Mouse (Mus musculus) CH12.LX (cell line): Measurements from ENCODE around the gene Isg20l2. TPM values are rescaled to one million over a fixed set of nuclear protein-coding genes. Genes with fewer than 3 reads are reported as not detected.
A peak's percentile ranks its signal among the peaks of the same experiment; 100 is the strongest.
"Not testable (repeated sequence)": the region's sequence is repeated elsewhere in the genome, so short reads cannot be mapped to it uniquely, and the experiment has no call there.

ENCODE experiments used
- DNase-seq: peaks from one replicate; pipeline ENCODE4 v3.0.0-alpha.2; 2013; ENCODE audit errors: extremely low read depth
- H3K27ac ChIP-seq: 2 replicates; pipeline ENCODE4 v1.5.1; 2012; ENCODE audit warnings: low read depth, mild to moderate bottlenecking, control low read depth, moderate library complexity; ENCODE audit not compliant: insufficient read depth
- H3K27me3 ChIP-seq: replicated peaks from 2 replicates; pipeline ENCODE3; 2012; ENCODE audit warnings: inconsistent platforms
- H3K36me3 ChIP-seq, 2 experiments: replicated peaks in 1 of 2; 2 replicates each; pipeline versions ENCODE3 to v1.6.1; 2012; ENCODE audit warnings: inconsistent platforms in 1 of 2, low read length in 1 of 2, mild to moderate bottlenecking in 1 of 2, mixed read lengths in 1 of 2, moderate library complexity in 1 of 2; ENCODE audit not compliant: control insufficient read depth in 1 of 2, insufficient read depth in 1 of 2
- H3K4me1 ChIP-seq, 2 experiments: 2 replicates each; pipeline ENCODE4 v1.6.1; 2012; ENCODE audit warnings: inconsistent platforms in 1 of 2, moderate library complexity in 1 of 2; ENCODE audit not compliant: insufficient read depth in 2 of 2, control insufficient read depth in 1 of 2
- H3K4me2 ChIP-seq: 2 replicates; pipeline ENCODE4 v1.6.1; 2012; ENCODE audit warnings: low read depth, mild to moderate bottlenecking, control low read depth; ENCODE audit not compliant: poor library complexity, insufficient read depth, severe bottlenecking
- H3K4me3 ChIP-seq, 3 experiments: fragments of 150-350 bp in 1 of 3; sonication (generic) in 1 of 3; replicated peaks in 1 of 3; 2 replicates each; pipeline versions ENCODE3 to v1.5.1; 2011 to 2012; ENCODE audit warnings: low read depth in 2 of 3, low read length in 2 of 3, mild to moderate bottlenecking in 2 of 3, moderate library complexity in 2 of 3, control low read depth in 1 of 3, improper control_type of control experiment in 1 of 3, inconsistent platforms in 1 of 3, mixed read lengths in 1 of 3; ENCODE audit not compliant: poor library complexity in 1 of 3
- H3K79me2 ChIP-seq: replicated peaks from 2 replicates; pipeline ENCODE4 v1.6.1; 2012; ENCODE audit warnings: mild to moderate bottlenecking, moderate library complexity; ENCODE audit not compliant: control insufficient read depth, poor library complexity, insufficient read depth, severe bottlenecking; ENCODE audit errors: extremely low read depth
- H3K9ac ChIP-seq: 2 replicates; pipeline ENCODE4 v1.6.1; 2012; ENCODE audit warnings: low read depth, mild to moderate bottlenecking, control low read depth, moderate library complexity; ENCODE audit not compliant: insufficient read depth
- H3K9me3 ChIP-seq: replicated peaks from 2 replicates; pipeline ENCODE3; 2012; ENCODE audit warnings: low read length, inconsistent platforms, mixed read lengths
- CTCF ChIP-seq, 2 experiments: IDR thresholded peaks in 1 of 2; conservative IDR thresholded peaks in 1 of 2; 2 replicates each; pipeline ENCODE4 v1.5.1; 2011 to 2012; ENCODE audit warnings: low read depth in 2 of 2, low read length in 2 of 2, improper control_type of control experiment in 1 of 2, inconsistent platforms in 1 of 2, mild to moderate bottlenecking in 1 of 2, moderate library complexity in 1 of 2
- ELF1 ChIP-seq: IDR thresholded peaks from 2 replicates; pipeline ENCODE4 v1.6.1; 2014; ENCODE audit warnings: low read depth, mild to moderate bottlenecking, inconsistent platforms, low read length, improper control_type of control experiment
- HCFC1 ChIP-seq: IDR thresholded peaks from 2 replicates; pipeline ENCODE4 v1.6.1; 2012; ENCODE audit warnings: low read depth, mild to moderate bottlenecking, inconsistent platforms, low read length, improper control_type of control experiment
- MAFK ChIP-seq: IDR thresholded peaks from 2 replicates; pipeline ENCODE4 v1.6.1; 2011; ENCODE audit warnings: low read length, improper control_type of control experiment; ENCODE audit not compliant: insufficient replicate concordance
- MAX ChIP-seq: IDR thresholded peaks from 2 replicates; pipeline ENCODE4 v1.6.1; 2011; ENCODE audit warnings: low read length, improper control_type of control experiment
- MXI1 ChIP-seq: IDR thresholded peaks from 2 replicates; pipeline ENCODE4 v1.6.1; 2011; ENCODE audit warnings: mild to moderate bottlenecking, low read depth, low read length, improper control_type of control experiment
- MYC ChIP-seq: IDR thresholded peaks from 2 replicates; pipeline ENCODE4 v1.6.1; 2011; ENCODE audit warnings: low read depth, mild to moderate bottlenecking, improper control_type of control experiment, low read length
- NRF1 ChIP-seq: IDR thresholded peaks from 2 replicates; pipeline ENCODE4 v1.6.1; 2014; ENCODE audit warnings: low read depth, mild to moderate bottlenecking, inconsistent platforms, low read length, improper control_type of control experiment, moderate library complexity
- POLR2A ChIP-seq: IDR thresholded peaks from 2 replicates; pipeline ENCODE4 v1.6.1; 2011; ENCODE audit warnings: low read depth, mild to moderate bottlenecking, improper control_type of control experiment, low read length
- POLR2AphosphoS2 ChIP-seq: IDR thresholded peaks from 2 replicates; pipeline ENCODE4 v1.6.1; 2011; ENCODE audit warnings: low read depth, low read length, improper control_type of control experiment
- RAD21 ChIP-seq: IDR thresholded peaks from 2 replicates; pipeline ENCODE4 v1.6.1; 2011; ENCODE audit warnings: low read depth, mild to moderate bottlenecking, low read length, improper control_type of control experiment, moderate library complexity
- SIN3A ChIP-seq: IDR thresholded peaks from 2 replicates; pipeline ENCODE4 v1.6.1; 2012; ENCODE audit warnings: low read length, improper control_type of control experiment, inconsistent platforms
- SMC3 ChIP-seq: IDR thresholded peaks from 2 replicates; pipeline ENCODE4 v1.6.1; 2011; ENCODE audit warnings: low read depth, low read length, improper control_type of control experiment
- TCF12 ChIP-seq: IDR thresholded peaks from 2 replicates; pipeline ENCODE4 v1.6.1; 2014; ENCODE audit warnings: low read depth, mild to moderate bottlenecking, inconsistent platforms, low read length, improper control_type of control experiment
- USF1 ChIP-seq: IDR thresholded peaks from 2 replicates; pipeline ENCODE4 v1.6.1; 2014; ENCODE audit warnings: low read depth, mild to moderate bottlenecking, inconsistent platforms, low read length, improper control_type of control experiment
- USF2 ChIP-seq: conservative IDR thresholded peaks from 2 replicates; pipeline ENCODE4 v1.6.1; 2011; ENCODE audit warnings: low read depth, low read length, improper control_type of control experiment
- dilution Hi-C: fragments of 300-500 bp; cut with MboI; formaldehyde crosslinking; loops from 2 replicates; pipeline ENCODE4 v1.14.3; 2020; ENCODE audit warnings: low sequenced_read_pairs; ENCODE audit not compliant: extremely low pct_unique_long_range_greater_than_20kb, extremely low pct_ligation_motif_present
- in situ Hi-C: fragments of 300-500 bp; cut with MboI; formaldehyde crosslinking; loops from 3 replicates; pipeline ENCODE4 v1.14.3; 2019; ENCODE audit warnings: low sequenced_read_pairs, low pct_ligation_motif_present, low pct_unique_long_range_greater_than_20kb, mixed read lengths
- polyA plus RNA-seq: library from polyadenylated mRNA; unstranded; fragments of >175 nt; gene quantifications from 2 replicates; pipeline ENCODE4 v1.2.1, GENCODE M21; 2012; ENCODE audit warnings: low read depth; ENCODE audit not compliant: insufficient read length
- total RNA-seq, 2 experiments: library from RNA; depleted of rRNA; stranded (reverse); fragments of 300-350 nt in 1 of 2; fragments of >200 nt in 1 of 2; gene quantifications; 2 replicates each; pipeline ENCODE4 v1.2.3; 2012 to 2014

Gene Isg20l2
- total and polyA plus RNA-seq, 3 experiments, result 40.8 to 68.8 (median 45.0) TPM

GRCm38 (mm10) chr3:87886416-87886815 lies 43.7 kb upstream of the Isg20l2 start:
- in situ Hi-C loops, result no loop called here
- Histone ChIP-seq H3K79me2 (peaks cover 30% of the 10 kb centered on the region), H3K27me3 (no peaks in the 10 kb centered on the region), H3K4me1 (peaks cover 10 to 26% of the 10 kb centered on the region in 2 experiments), H3K9ac (peak overlapping the region; percentile 10; the same call in 1 of the 2 replicates), H3K9me3 (peaks cover 5% of the 10 kb centered on the region), H3K27ac (no peak overlapping the region), H3K4me3 (peak overlapping the region in 2 of 3 experiments; percentile 95)
- dilution Hi-C loops, result no loop called here
- DNase-seq, result no peak
- TF ChIP-seq POLR2A (no peak), SIN3A (no peak), POLR2AphosphoS2 (no peak), MAX (no peak), ELF1 (no peak), RAD21 (no peak), SMC3 (no peak), NRF1 (no peak), MXI1 (no peak), USF2 (no peak), MAFK (no peak), CTCF (conservative IDR thresholded peaks at IDR 0.05 in 1 of 2, IDR thresholded peaks at IDR 0.05 in 1 of 2; ENCODE audit: low read depth in 2 of 2, low read length in 2 of 2) (no peak), MYC (no peak), USF1 (no peak), HCFC1 (no peak), TCF12 (no peak)
- TF ChIP-seq, all 38 proteins: peak for 0
- Histone ChIP-seq H3K4me2 (peak overlapping the region; percentile 34; the same call in 1 of the 2 replicates), H3K36me3 (peaks cover 5 to 12% of the 10 kb centered on the region in 2 experiments)

DNA sequence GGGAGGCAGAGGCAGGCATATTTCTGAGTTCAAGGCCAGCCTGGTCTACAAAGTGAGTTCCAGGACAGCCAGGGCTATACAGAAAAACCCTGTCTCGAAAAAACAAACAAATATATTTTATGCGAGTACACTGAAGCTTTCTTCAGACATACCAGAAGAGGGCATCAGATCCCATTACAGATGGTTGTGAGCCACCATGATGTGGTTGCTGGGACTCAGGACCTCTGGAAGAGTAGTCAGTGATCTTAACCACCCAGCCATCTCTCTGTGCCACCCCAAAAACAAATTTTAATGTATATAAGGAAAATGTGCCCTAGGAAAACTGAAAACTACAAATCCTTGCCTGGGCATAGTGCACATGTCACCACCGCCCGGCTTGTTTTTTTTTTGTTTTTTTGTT lies 42.7 kb upstream of the Isg20l2 start:
- H3K9ac ChIP-seq, H3K9me3 ChIP-seq, DNase-seq, dilution Hi-C loops, H3K27me3 ChIP-seq, H3K4me3 ChIP-seq, H3K4me2 ChIP-seq, H3K36me3 ChIP-seq, in situ Hi-C loops, H3K27ac ChIP-seq: not testable (repeated sequence)
- peaks cover 9 to 23% of the 10 kb centered on the region in 2 experiments for H3K4me1 ChIP-seq
- TF ChIP-seq RAD21 (peak; percentile 4), CTCF (conservative IDR thresholded peaks at IDR 0.05 in 1 of 2, IDR thresholded peaks at IDR 0.05 in 1 of 2; ENCODE audit: low read depth in 2 of 2, low read length in 2 of 2) (peak in 1 of 2 experiments; percentile 39; a peak in 2 of 4 replicates)
- peaks cover 27% of the 10 kb centered on the region for H3K79me2 ChIP-seq
